Mouse (Mus musculus) heart, embryonic 15.5 days (tissue): ENCODE data around the gene Ddx54. TPM values are rescaled to one million over a fixed set of nuclear protein-coding genes. Genes with fewer than 3 reads are reported as not detected.

Experiments
- ATAC-seq: fragments of 200-750 bp; cut with Nextera tagmentation; replicated peaks from 2 replicates; pipeline ENCODE4 v1.8.0; 2017; ENCODE audit warnings: low read depth, moderate TSS enrichment; ENCODE audit not compliant: insufficient number of reproducible peaks, insufficient read depth, low FRiP score
- H3K27ac ChIP-seq: fragments of 300-500 bp; sonication (generic); 2 replicates; pipeline ENCODE4 v1.5.1; 2015; ENCODE audit warnings: mild to moderate bottlenecking, inconsistent platforms
- H3K27me3 ChIP-seq: fragments of 300-500 bp; sonication (generic); 2 replicates; pipeline ENCODE4 v1.6.1; 2015; ENCODE audit warnings: inconsistent platforms
- H3K36me3 ChIP-seq: fragments of 300-500 bp; sonication (generic); 2 replicates; pipeline ENCODE4 v1.6.1; 2015; ENCODE audit warnings: mild to moderate bottlenecking, inconsistent platforms
- H3K4me1 ChIP-seq: fragments of 300-500 bp; sonication (generic); replicated peaks from 2 replicates; pipeline ENCODE4 v1.6.1; 2015; ENCODE audit warnings: inconsistent platforms
- H3K4me2 ChIP-seq: fragments of 300-500 bp; sonication (generic); 2 replicates; pipeline ENCODE4 v1.6.1; 2015; ENCODE audit warnings: inconsistent platforms, mild to moderate bottlenecking, moderate library complexity
- H3K4me3 ChIP-seq: fragments of 300-500 bp; sonication (generic); 2 replicates; pipeline ENCODE4 v1.5.1; 2015; ENCODE audit warnings: mild to moderate bottlenecking, inconsistent platforms
- H3K9ac ChIP-seq: fragments of 300-500 bp; sonication (generic); 2 replicates; pipeline ENCODE4 v1.6.1; 2015; ENCODE audit warnings: mild to moderate bottlenecking, inconsistent platforms
- H3K9me3 ChIP-seq: fragments of 300-500 bp; sonication (generic); replicated peaks from 2 replicates; pipeline ENCODE4 v1.6.1; 2016; ENCODE audit warnings: inconsistent platforms
- WGBS: fragments of 180-500 bp; shearing (Covaris S2); methylation state at CpG from one replicate; pipeline ENCODE4 v1.1.7; 2015; ENCODE audit warnings: mixed read lengths; 5-methylcytosine and 5-hydroxymethylcytosine counted together
- polyA plus RNA-seq: library from polyadenylated mRNA; unstranded; fragments of >200 nt; fragmentation: Nextera tagmentation; extraction: Ambion mirVana; gene quantifications from 2 replicates; pipeline ENCODE4 v1.2.1, GENCODE M21; 2015

Gene Ddx54
- polyA plus RNA-seq, 1 experiment from 2014 or later = 23.4 TPM

GRCm38 (mm10) chr5:120627515-120628300 lies 15.2 kb downstream of the Ddx54 start:
- H3K27me3 ChIP-seq = peaks cover 6% of the 10 kb centered on the region; the same call in 1 of the 2 replicates
- H3K27ac ChIP-seq = no peak overlapping the region
- H3K4me1 ChIP-seq = peaks cover 11% of the 10 kb centered on the region
- no peak for ATAC-seq
- no peak overlapping the region for H3K4me2 ChIP-seq
- H3K9ac ChIP-seq = no peak overlapping the region
- no peaks in the 10 kb centered on the region for H3K9me3 ChIP-seq
- WGBS = 87% methylated on average over 15 of the region's 15 CpGs
- H3K4me3 ChIP-seq = no peak overlapping the region
- H3K36me3 ChIP-seq = peaks cover 44% of the 10 kb centered on the region

DNA sequence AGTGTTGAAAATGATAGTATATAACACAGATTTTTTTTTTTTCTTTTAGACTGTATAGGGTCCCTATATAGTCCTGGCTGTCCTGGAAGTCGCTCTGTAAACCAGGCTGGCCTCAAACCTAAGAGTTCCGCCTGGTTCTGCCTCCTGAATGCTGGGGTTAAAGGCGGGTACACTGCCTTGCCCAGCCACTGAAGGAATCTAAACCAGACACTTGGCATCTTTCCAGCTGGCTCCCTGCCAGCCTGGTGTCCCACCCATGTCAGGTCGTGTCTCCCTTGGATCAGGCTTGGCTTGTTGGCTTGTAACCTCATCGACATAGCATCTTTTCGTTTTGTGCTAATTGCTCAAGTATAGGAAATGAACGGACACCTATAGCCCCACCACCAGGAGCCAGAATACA lies 16.1 kb downstream of the Ddx54 start:
- Histone ChIP-seq H3K9ac (no peak overlapping the region), H3K27me3 (peaks cover 6% of the 10 kb centered on the region; the same call in 1 of the 2 replicates), H3K27ac (no peak overlapping the region), H3K4me1 (peaks cover 11% of the 10 kb centered on the region), H3K4me2 (no peak overlapping the region), H3K9me3 (no peaks in the 10 kb centered on the region), H3K4me3 (no peak overlapping the region), H3K36me3 (peaks cover 38% of the 10 kb centered on the region)
- 42% methylated on average over 7 of the region's 7 CpGs for WGBS
- ATAC-seq = no peak

- peak overlapping the region; percentile 63 for H3K4me2 ChIP-seq
- H3K4me1 ChIP-seq = peaks cover 14% of the 10 kb centered on the region
- H3K27me3 ChIP-seq = peaks cover 6% of the 10 kb centered on the region; the same call in 1 of the 2 replicates
- peak overlapping the region; percentile 49 for H3K9ac ChIP-seq
- ATAC-seq = no peak
- no peak overlapping the region for H3K27ac ChIP-seq
- WGBS = 4% methylated on average over 29 of the region's 29 CpGs
- H3K4me3 ChIP-seq = peak overlapping the region; percentile 35
- H3K36me3 ChIP-seq = peaks cover 13% of the 10 kb centered on the region; the same call in 1 of the 2 replicates
- H3K9me3 ChIP-seq = no peaks in the 10 kb centered on the region
Measured at GRCm38 (mm10) chr5:120631128-120631527, 18.6 kb downstream of the Ddx54 start.

- ATAC-seq = no peak
- 87% methylated on average over 5 of the region's 5 CpGs for WGBS
Measured at GRCm38 (mm10) chr5:120631892-120632291, 19.4 kb downstream of the Ddx54 start.

GRCm38 (mm10) chr5:120634131-120634530 lies 21.6 kb downstream of the Ddx54 start, which contains the start of gene Cfap73:
Gene Cfap73 (minus strand): TSS chr5:120634235.
- ATAC-seq = no peak
- no peak within 1 kb of the TSS for H3K4me3 ChIP-seq
- H3K27me3 ChIP-seq = peaks cover 6% of the 10 kb centered on the region; the same call in 1 of the 2 replicates
- H3K27ac ChIP-seq = no peak within 1 kb of the TSS
- peaks cover 11% of the 10 kb centered on the region for H3K4me1 ChIP-seq
- H3K9me3 ChIP-seq = no peaks in the 10 kb centered on the region
- 35% methylated on average over 9 of the region's 9 CpGs for WGBS
- H3K9ac ChIP-seq = no peak within 1 kb of the TSS
- H3K36me3 ChIP-seq = no peaks in the 10 kb centered on the region
- no peak within 1 kb of the TSS for H3K4me2 ChIP-seq

More at GRCm38 (mm10) chr5:120631892-120632291, 19.4 kb downstream of the Ddx54 start:
- no peak overlapping the region for H3K4me3 ChIP-seq
- no peaks in the 10 kb centered on the region for H3K9me3 ChIP-seq
- H3K27ac ChIP-seq = no peak overlapping the region
- H3K9ac ChIP-seq = no peak overlapping the region
- H3K36me3 ChIP-seq = peaks cover 5% of the 10 kb centered on the region; the same call in 1 of the 2 replicates
- H3K27me3 ChIP-seq = peaks cover 6% of the 10 kb centered on the region; the same call in 1 of the 2 replicates
- peaks cover 14% of the 10 kb centered on the region for H3K4me1 ChIP-seq
- H3K4me2 ChIP-seq = no peak overlapping the region

DNA sequence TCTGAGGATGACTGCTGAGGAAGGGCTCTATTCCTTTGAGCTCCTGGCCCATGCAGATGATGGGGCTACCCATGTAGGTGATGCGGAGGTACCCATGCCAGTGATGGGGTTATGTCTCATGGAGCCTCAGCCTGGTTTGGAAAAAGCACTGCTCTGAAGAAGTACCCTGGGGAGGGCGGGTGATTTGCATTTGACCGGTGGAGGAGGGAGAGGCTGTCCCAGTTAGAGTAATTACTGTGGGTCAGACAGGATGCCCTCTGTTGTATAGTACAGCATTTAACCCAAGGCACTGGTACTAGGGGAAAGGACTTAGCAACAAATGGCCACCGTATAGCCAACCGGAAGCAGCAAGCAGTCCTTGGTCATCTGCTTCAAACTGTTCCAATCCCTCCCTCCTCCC lies 22.3 kb downstream of the Ddx54 start:
- ATAC-seq = no peak
- Histone ChIP-seq H3K4me3 (no peak overlapping the region), H3K9me3 (no peaks in the 10 kb centered on the region), H3K27me3 (peaks cover 5% of the 10 kb centered on the region; the same call in 1 of the 2 replicates), H3K9ac (no peak overlapping the region), H3K36me3 (no peaks in the 10 kb centered on the region), H3K4me1 (peaks cover 11% of the 10 kb centered on the region), H3K27ac (no peak overlapping the region), H3K4me2 (no peak overlapping the region)
- 47% methylated on average over 5 of the region's 5 CpGs for WGBS

DNA sequence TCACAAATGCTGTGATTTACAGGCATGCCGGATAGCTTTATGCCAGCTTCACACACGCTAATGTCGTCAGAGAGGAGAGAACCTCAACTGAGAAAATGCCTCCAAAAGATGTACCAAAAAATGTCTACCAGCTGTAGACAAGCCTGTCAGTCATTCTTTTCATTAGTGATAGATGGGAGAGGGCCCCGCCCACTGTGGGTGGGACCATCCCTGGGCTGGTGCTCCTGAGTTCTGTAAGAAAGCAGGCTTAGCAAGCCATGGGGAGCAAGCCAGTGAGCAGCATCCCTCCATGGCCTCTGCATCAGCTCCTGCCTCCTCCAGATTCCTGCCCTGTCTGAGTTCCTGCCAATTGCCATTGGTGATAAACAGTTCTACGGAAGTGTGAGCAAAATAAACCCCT lies 23.1 kb downstream of the Ddx54 start:
- H3K4me3 ChIP-seq = no peak overlapping the region
- WGBS = 73% methylated on average over 5 of the region's 5 CpGs
- ATAC-seq = no peak
- peaks cover 11% of the 10 kb centered on the region for H3K4me1 ChIP-seq
- no peak overlapping the region for H3K9ac ChIP-seq
- no peaks in the 10 kb centered on the region for H3K36me3 ChIP-seq
- H3K27me3 ChIP-seq = no peaks in the 10 kb centered on the region
- H3K4me2 ChIP-seq = no peak overlapping the region
- H3K27ac ChIP-seq = no peak overlapping the region
- no peaks in the 10 kb centered on the region for H3K9me3 ChIP-seq

DNA sequence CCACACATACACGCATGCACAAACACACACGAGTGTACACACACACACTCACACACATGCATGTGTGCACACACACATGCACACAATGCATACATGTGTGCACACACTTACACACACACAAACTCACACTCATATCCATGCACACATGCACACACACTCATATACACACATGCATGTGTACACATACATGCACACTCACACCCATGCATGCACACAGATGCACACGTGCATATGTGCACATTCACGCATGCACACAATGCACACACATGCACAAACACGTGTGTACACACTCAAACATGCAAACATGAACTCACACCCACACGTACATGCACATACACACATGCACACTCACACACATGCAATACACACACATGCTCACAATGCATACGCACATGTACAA lies 27.6 kb downstream of the Ddx54 start:
- 84% methylated on average over 7 of the region's 7 CpGs for WGBS
- Histone ChIP-seq H3K4me1 (peaks cover 8% of the 10 kb centered on the region), H3K27ac (no peak overlapping the region), H3K9me3 (no peaks in the 10 kb centered on the region), H3K36me3 (no peaks in the 10 kb centered on the region), H3K27me3 (peaks cover 3% of the 10 kb centered on the region; the same call in 1 of the 2 replicates), H3K4me2 (no peak overlapping the region), H3K4me3 (no peak overlapping the region), H3K9ac (no peak overlapping the region)
- ATAC-seq = no peak

DNA sequence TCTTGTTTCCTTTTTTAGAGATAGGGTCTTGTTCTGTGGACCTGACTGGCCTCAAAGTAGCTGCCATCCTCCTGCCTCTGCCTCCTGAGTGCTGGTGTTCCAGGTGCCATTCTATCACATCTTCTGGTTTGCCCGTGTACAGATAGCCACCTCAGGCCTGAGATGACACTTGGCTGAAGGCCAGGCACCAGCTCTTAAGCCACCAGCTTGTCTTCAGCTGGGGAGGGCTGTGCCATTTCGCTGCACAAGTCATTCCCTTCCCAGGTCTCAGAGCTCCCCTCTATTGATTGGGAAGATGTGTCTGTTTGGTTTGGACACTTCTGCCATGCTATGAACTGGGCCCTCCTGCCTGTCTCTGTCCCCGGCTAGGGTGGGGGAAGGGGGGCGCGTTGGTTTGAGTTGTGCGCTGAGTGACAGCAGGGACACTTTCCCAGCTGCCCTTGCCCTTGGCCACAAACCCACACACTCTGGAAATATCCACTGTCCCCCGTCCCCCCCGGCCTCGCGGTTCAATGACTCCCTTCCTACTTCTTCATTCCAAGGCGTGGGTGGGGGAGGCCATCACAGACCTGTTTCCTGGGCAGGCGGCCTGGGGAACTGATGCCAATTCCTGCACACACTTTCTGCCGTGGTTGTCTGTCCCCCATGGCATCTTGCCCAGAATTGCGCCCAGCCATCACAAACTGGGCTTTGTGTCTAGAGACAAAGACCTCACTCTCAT lies 31.0 kb downstream of the Ddx54 start:
- no peak overlapping the region for H3K4me2 ChIP-seq
- 48% methylated on average over 14 of the region's 14 CpGs for WGBS
- no peak overlapping the region for H3K27ac ChIP-seq
- no peak overlapping the region for H3K4me3 ChIP-seq
- no peak overlapping the region for H3K9ac ChIP-seq
- no peak for ATAC-seq
- H3K36me3 ChIP-seq = no peaks in the 10 kb centered on the region
- H3K9me3 ChIP-seq = no peaks in the 10 kb centered on the region
- peaks cover 14% of the 10 kb centered on the region for H3K4me1 ChIP-seq
- peaks cover 21% of the 10 kb centered on the region for H3K27me3 ChIP-seq

GRCm38 (mm10) chr5:120644227-120644626 lies 31.7 kb downstream of the Ddx54 start:
- H3K4me3 ChIP-seq = no peak overlapping the region
- H3K4me1 ChIP-seq = peaks cover 21% of the 10 kb centered on the region
- no peak overlapping the region for H3K9ac ChIP-seq
- peaks cover 28% of the 10 kb centered on the region for H3K27me3 ChIP-seq
- ATAC-seq = no peak
- H3K36me3 ChIP-seq = no peaks in the 10 kb centered on the region
- no peak overlapping the region for H3K27ac ChIP-seq
- WGBS = 54% methylated on average over 3 of the region's 3 CpGs
- no peak overlapping the region for H3K4me2 ChIP-seq
- no peaks in the 10 kb centered on the region for H3K9me3 ChIP-seq

DNA sequence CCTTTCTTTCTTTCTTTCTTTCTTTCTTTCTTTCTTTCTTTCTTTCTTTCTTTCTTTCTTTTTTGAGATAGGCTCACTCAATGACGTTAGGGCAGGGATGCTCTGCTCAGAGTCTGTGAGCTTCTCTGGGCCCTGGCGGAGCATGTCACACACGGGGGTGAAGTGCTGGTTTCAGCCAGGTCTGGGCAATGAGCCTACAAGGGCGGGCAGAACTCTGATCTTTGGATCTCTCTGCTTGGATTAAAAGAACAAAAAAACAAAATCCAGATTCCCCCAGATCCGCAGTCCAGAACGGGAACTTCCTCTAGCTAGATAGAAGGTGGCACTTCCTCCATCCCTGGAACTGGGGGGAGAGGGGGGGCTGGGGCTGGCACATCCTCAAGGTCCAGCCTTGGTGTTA lies 33.3 kb downstream of the Ddx54 start:
- H3K36me3 ChIP-seq = no peaks in the 10 kb centered on the region
- no peak for ATAC-seq
- H3K4me2 ChIP-seq = no peak overlapping the region
- no peak overlapping the region for H3K9ac ChIP-seq
- 47% methylated on average over 6 of the region's 6 CpGs for WGBS
- no peak overlapping the region for H3K4me3 ChIP-seq
- H3K4me1 ChIP-seq = peaks cover 24% of the 10 kb centered on the region
- no peak overlapping the region for H3K27ac ChIP-seq
- H3K27me3 ChIP-seq = peaks cover 45% of the 10 kb centered on the region
- no peaks in the 10 kb centered on the region for H3K9me3 ChIP-seq
